Mouse (Mus musculus): ENCODE data around the gene Txnrd1. TPM values are rescaled to one million over a fixed set of nuclear protein-coding genes. Genes with fewer than 3 reads are reported as not detected.

Txnrd1 gene
- 75.2 TPM for polyA plus RNA-seq (2017; shearing (Covaris generic))

DNA sequence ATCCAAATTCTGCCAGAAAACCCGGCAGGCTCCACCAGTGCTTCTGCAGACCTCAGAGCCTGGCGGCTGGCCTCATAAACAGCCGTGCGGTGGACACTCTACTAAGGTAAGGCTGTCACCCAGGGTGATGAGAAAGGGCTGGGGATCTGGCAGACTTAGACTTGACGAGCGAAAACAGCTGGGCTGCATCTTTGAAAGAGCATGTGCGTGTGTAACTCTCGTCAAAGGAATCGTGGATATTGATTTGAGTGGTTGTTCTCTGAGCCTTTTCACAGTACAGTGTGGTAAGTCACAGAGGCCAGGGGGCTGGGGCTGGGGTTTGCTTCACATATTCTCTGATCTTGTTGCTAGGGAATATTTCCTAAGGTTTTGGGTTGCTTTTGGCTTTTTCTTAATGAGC is at the start of gene Txnrd1:
Gene Txnrd1, plus strand, starts transcription at position 26 of the 400 bp plus-strand sequence.

DNA sequence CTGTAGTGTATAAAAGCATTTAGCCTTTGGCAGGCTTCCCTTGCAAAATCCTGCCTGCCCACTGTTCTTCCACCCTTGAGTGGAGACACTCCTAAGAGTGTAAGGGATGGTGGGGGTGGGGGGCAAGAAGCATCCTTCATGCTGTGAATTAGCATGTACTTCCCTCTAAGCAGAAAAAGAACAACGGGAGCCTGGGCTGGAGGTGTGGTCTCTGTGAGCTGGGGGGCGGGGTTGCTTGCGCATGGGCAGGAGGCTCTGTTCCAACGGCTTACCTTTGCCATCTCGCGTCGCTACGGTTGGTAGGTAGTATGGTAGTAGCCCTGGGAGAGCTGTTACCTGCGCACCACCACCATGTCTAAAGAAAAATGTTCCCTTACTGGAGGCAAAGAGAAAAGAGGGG is 32.6 kb downstream of the Txnrd1 start, which contains the start of gene Eid3:
Gene Eid3, plus strand, starts transcription at position 271 of the 400 bp plus-strand sequence.

Other genes with a start within 250 kb of the Txnrd1 start
- 14.2 TPM for gene 1190007I07Rik, start 210.7 kb upstream of the Txnrd1 start, polyA plus RNA-seq (2017; shearing (Covaris generic))
- gene Tdg, start 204.1 kb upstream of the Txnrd1 start, polyA plus RNA-seq (2017; shearing (Covaris generic)) = 96.6 TPM
- 0.49 TPM for gene Glt8d2, start 143.3 kb upstream of the Txnrd1 start, polyA plus RNA-seq (2017; shearing (Covaris generic))
- gene Hcfc2, start 137.8 kb upstream of the Txnrd1 start, polyA plus RNA-seq (2017; shearing (Covaris generic)) = 27.6 TPM
- 51.2 TPM for gene Nfyb, start 69.8 kb upstream of the Txnrd1 start, polyA plus RNA-seq (2017; shearing (Covaris generic))
- 0.39 TPM for gene Eid3, start 32.7 kb downstream of the Txnrd1 start, polyA plus RNA-seq (2017; shearing (Covaris generic))
- 0.26 TPM for gene Chst11, start 151.5 kb downstream of the Txnrd1 start, polyA plus RNA-seq (2017; shearing (Covaris generic))

Data from effector memory CD4-positive, alpha-beta T cell, adult 5 months (primary cell).